Mouse (Mus musculus) stomach, embryonic 16.5 days (tissue): ENCODE measurements around the gene Eif4a3. TPM values are rescaled to one million over a fixed set of nuclear protein-coding genes. Genes with fewer than 3 reads are reported as not detected.

ENCODE experiments used
- polyA plus RNA-seq: library from polyadenylated mRNA; unstranded; fragments of >200 nt; fragmentation: Nextera tagmentation; extraction: Ambion mirVana; gene quantifications from 2 replicates; pipeline ENCODE4 v1.2.1, GENCODE M21; 2015

The Eif4a3 gene
- polyA plus RNA-seq, 1 experiment from 2014 or later, result 272 TPM

Other genes starting within 250 kb of the Eif4a3 start
- gene Cbx4, start 213.9 kb downstream of the Eif4a3 start, polyA plus RNA-seq, result 8.5 and 10.1 TPM in 2 replicates
- 13.6 and 14.8 TPM in 2 replicates for gene Tbc1d16, start 71.6 kb downstream of the Eif4a3 start, polyA plus RNA-seq
- 2.3 and 2.4 TPM in 2 replicates for gene Ccdc40, start 71.5 kb downstream of the Eif4a3 start, polyA plus RNA-seq
- 74.7 and 85.1 TPM in 2 replicates for gene Gaa, start 32.2 kb downstream of the Eif4a3 start, polyA plus RNA-seq
- gene Card14, start 7.7 kb upstream of the Eif4a3 start, polyA plus RNA-seq, result 3.2 and 5.1 TPM in 2 replicates
- gene Sgsh, start 55.4 kb upstream of the Eif4a3 start, polyA plus RNA-seq, result 6.7 and 7.5 TPM in 2 replicates
- gene Slc26a11, start 55.5 kb upstream of the Eif4a3 start, polyA plus RNA-seq, result 9.9 and 10.5 TPM in 2 replicates
- gene Rnf213, start 93.0 kb upstream of the Eif4a3 start, polyA plus RNA-seq, result 6.6 and 7.3 TPM in 2 replicates
- 14.0 and 14.8 TPM in 2 replicates for gene Endov, start 191.3 kb upstream of the Eif4a3 start, polyA plus RNA-seq
- gene Nptx1, start 247.7 kb upstream of the Eif4a3 start, polyA plus RNA-seq, result 0.29 and 0.32 TPM in 2 replicates